Mouse (Mus musculus): ENCODE data around the gene Olfr1036.

- TF ChIP-seq POLR2A (IDR thresholded peaks at IDR 0.05; ENCODE audit: control insufficient read depth, extremely low read depth, insufficient read depth, low read length, poor library complexity): no peak
- TF ChIP-seq CTCF (IDR thresholded peaks at IDR 0.05; ENCODE audit: borderline replicate concordance, control insufficient read depth, extremely low read depth, insufficient read depth, low read length, poor library complexity): no peak
Measured at GRCm38 (mm10) chr2:86070189-86070588, 3.6 kb upstream of the Olfr1036 start.

All from thymus, adult 2 months (tissue).